Mouse (Mus musculus) cortical plate, adult 2 months (tissue): ENCODE measurements around the gene Cfap46. TPM values are rescaled to one million over a fixed set of nuclear protein-coding genes. Genes with fewer than 3 reads are reported as not detected.

ENCODE experiments used
- H3K27ac ChIP-seq: fragments of 200-500 bp; 2 replicates; pipeline ENCODE4 v1.5.1; 2012; ENCODE audit warnings: low read length, control low read depth, inconsistent platforms; ENCODE audit not compliant: insufficient read depth
- H3K4me1 ChIP-seq: fragments of 200-500 bp; 2 replicates; pipeline ENCODE4 v1.6.1; 2011; ENCODE audit warnings: low read length; ENCODE audit not compliant: control insufficient read depth, insufficient read depth
- H3K4me3 ChIP-seq: fragments of 200-500 bp; 2 replicates; pipeline ENCODE4 v1.5.1; 2011; ENCODE audit warnings: mild to moderate bottlenecking, low read length, control low read depth; ENCODE audit not compliant: insufficient read depth
- CTCF ChIP-seq: fragments of 200-500 bp; IDR thresholded peaks from 2 replicates; pipeline ENCODE4 v1.5.1; 2011; ENCODE audit warnings: mild to moderate bottlenecking, control low read depth, low read length; ENCODE audit not compliant: insufficient read depth; ENCODE audit errors: extremely low read depth
- POLR2A ChIP-seq: fragments of 200-500 bp; IDR thresholded peaks from 2 replicates; pipeline ENCODE4 v1.6.1; 2011; ENCODE audit warnings: mild to moderate bottlenecking, low read length, control low read depth; ENCODE audit not compliant: insufficient read depth; ENCODE audit errors: extremely low read depth
- polyA plus RNA-seq: library from polyadenylated mRNA; depleted of rRNA; stranded (reverse); fragments of >200 nt; gene quantifications from 2 replicates; pipeline ENCODE4 v1.2.3, GENCODE M21; 2012

Cfap46 gene
- polyA plus RNA-seq, 1 experiment, result 5.0 TPM

GRCm38 (mm10) chr7:139595862-139596261 is 87.8 kb downstream of the Cfap46 start:
- Histone ChIP-seq H3K4me1 (peaks cover 1% of the 10 kb centered on the region; the same call in 1 of the 2 replicates), H3K27ac (no peak overlapping the region), H3K4me3 (no peak overlapping the region)
- TF ChIP-seq CTCF, result no peak
- TF ChIP-seq POLR2A, result no peak

GRCm38 (mm10) chr7:139595311-139595710 is 88.3 kb downstream of the Cfap46 start:
- TF ChIP-seq CTCF (no peak), POLR2A (no peak)
- H3K4me1 ChIP-seq, result peaks cover 1% of the 10 kb centered on the region; the same call in 1 of the 2 replicates
- no peak overlapping the region for H3K4me3 ChIP-seq
- no peak overlapping the region for H3K27ac ChIP-seq

GRCm38 (mm10) chr7:139591311-139591710 is 92.3 kb downstream of the Cfap46 start:
- TF ChIP-seq CTCF (no peak), POLR2A (no peak)
- Histone ChIP-seq H3K27ac (no peak overlapping the region), H3K4me1 (no peaks in the 10 kb centered on the region), H3K4me3 (no peak overlapping the region)

DNA sequence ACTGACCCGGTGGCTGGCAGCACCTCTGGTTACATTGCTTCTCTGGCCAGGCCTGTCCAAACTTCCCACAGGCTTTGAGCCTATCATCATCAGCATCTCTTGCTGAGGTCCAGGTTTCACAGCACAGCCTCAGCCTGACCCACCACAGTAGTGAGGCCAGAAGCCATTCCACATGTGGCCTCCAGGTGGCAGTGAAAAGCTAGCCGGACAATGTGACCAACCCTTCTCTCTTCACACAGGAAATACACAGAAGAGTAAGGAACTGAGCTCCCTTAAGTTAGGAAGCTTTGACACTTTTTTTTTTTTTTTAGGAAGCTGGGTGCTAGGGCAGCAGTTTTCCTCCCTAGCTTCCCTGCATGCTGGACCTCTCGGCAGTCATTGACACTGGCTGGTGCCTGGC is 93.3 kb downstream of the Cfap46 start:
- Histone ChIP-seq H3K27ac (no peak overlapping the region), H3K4me3 (no peak overlapping the region), H3K4me1 (no peaks in the 10 kb centered on the region)
- TF ChIP-seq CTCF (peak; percentile 89), POLR2A (no peak)

GRCm38 (mm10) chr7:139587919-139588318 is 95.7 kb downstream of the Cfap46 start:
- no peaks in the 10 kb centered on the region for H3K4me1 ChIP-seq
- no peak overlapping the region for H3K27ac ChIP-seq
- TF ChIP-seq POLR2A, result no peak
- no peak for TF ChIP-seq CTCF
- no peak overlapping the region for H3K4me3 ChIP-seq

GRCm38 (mm10) chr7:139585183-139585821 is 98.3 kb downstream of the Cfap46 start:
- no peak for TF ChIP-seq POLR2A
- no peak for TF ChIP-seq CTCF
- Histone ChIP-seq H3K4me3 (no peak overlapping the region), H3K27ac (no peak overlapping the region), H3K4me1 (no peaks in the 10 kb centered on the region)

DNA sequence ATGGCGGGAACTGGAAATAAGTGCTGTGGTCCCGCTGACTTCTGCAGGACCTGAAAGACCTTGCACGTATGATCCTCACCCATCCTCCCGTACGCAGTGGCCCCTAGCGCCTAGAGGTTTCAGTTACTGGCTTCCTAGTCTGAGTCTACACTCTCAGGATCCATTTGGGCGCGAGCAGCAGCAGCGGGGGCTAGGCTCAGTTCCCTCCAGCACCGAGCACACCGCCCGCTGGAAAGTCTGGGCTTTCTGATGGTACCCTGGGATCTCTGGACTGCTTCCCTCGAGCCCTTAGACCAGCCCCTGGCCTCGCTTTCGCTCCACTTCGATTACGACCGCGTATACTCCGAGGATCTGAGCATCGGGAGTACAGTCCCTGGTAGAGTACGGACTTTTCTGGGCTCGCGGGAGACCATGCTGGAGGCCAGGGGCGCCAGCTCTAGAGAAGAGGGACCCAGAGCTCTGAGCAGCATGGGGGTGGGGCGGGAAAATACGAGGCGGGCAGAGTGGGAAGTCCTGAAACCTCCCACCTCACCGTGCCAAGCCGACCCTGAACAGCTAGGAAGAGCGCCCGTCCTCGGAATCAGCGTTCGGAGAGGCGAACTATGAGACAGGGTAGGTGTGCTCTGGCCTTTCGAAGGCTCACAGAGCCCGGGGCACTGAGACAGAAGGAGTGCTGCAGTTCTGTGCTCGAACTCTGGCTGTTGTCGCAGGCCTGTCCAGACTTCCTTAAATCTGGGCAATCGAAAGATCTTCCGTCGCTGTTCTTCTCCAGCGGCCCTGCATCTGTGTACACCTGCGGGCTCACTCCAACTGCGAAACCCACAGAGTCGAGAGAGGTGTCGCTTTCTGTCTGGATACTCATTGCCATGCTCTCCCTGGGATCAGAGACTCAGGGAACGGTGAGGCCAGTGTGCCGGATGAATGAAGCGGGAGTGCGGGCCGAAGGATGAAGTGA is 99.1 kb downstream of the Cfap46 start:
- TF ChIP-seq CTCF (no peak), POLR2A (no peak)
- no peaks in the 10 kb centered on the region for H3K4me1 ChIP-seq
- no peak overlapping the region for H3K4me3 ChIP-seq
- H3K27ac ChIP-seq, result no peak overlapping the region

GRCm38 (mm10) chr7:139583094-139583737 is 100.4 kb downstream of the Cfap46 start:
- TF ChIP-seq POLR2A, result no peak
- TF ChIP-seq CTCF, result no peak
- Histone ChIP-seq H3K4me3 (no peak overlapping the region), H3K4me1 (no peaks in the 10 kb centered on the region), H3K27ac (no peak overlapping the region)

GRCm38 (mm10) chr7:139582595-139582994 is 101.0 kb downstream of the Cfap46 start, which contains the start of gene Nkx6-2:
TSS of gene Nkx6-2 (minus strand) at chr7:139582797.
- TF ChIP-seq POLR2A (no peak), CTCF (no peak)
- Histone ChIP-seq H3K4me3 (no peak within 1 kb of the TSS), H3K4me1 (no peaks in the 10 kb centered on the region), H3K27ac (peak within 1 kb of the TSS; percentile 57; the same call in 1 of the 2 replicates)

DNA sequence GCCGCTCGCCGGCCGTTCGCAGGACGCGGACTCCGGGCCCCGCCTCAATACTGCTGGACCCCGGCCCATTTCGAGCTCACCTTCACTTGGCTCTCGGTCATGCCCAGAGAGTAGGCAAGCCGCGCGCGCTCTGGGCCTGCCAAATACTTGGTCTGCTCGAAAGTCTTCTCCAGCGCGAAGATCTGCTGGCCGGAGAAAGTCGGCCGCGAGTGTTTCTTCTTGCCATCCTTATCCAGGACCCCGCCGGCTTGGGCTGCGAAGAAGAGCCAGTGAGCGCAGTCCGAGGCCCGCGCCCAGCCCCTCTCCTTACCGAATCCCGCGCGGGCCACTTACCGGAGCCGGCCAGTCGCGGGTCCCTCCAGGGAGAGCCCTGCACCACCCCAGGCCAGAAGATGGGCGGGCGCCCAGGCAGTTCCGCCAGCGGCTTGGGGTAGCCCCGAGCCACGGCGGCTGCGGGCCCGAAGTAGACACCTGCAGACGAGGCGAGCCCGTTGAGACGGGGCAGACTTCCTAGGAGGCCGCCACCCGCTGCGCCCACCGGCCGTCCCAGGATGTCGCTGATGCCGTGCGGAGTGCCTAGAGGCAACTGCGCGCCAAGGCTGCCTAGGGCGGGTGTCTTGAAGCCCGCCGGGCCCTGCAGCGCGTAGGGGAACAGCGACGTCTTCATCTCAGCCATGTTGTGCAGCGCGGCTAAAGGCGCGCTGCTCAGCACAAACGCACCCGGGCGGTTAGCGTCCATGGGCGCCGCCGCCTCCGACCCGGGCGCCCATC is 101.6 kb downstream of the Cfap46 start:
- no peak for TF ChIP-seq POLR2A
- no peak for TF ChIP-seq CTCF
- Histone ChIP-seq H3K4me1 (no peaks in the 10 kb centered on the region), H3K27ac (peak overlapping the region; percentile 57; the same call in 1 of the 2 replicates), H3K4me3 (no peak overlapping the region)
